Mouse (Mus musculus): ENCODE results near the gene Kat5. TPM values are rescaled to one million over a fixed set of nuclear protein-coding genes. Genes with fewer than 3 reads are reported as not detected.

Gene Kat5
- polyA plus RNA-seq, 2 experiments, result 27.4 to 115 TPM

DNA sequence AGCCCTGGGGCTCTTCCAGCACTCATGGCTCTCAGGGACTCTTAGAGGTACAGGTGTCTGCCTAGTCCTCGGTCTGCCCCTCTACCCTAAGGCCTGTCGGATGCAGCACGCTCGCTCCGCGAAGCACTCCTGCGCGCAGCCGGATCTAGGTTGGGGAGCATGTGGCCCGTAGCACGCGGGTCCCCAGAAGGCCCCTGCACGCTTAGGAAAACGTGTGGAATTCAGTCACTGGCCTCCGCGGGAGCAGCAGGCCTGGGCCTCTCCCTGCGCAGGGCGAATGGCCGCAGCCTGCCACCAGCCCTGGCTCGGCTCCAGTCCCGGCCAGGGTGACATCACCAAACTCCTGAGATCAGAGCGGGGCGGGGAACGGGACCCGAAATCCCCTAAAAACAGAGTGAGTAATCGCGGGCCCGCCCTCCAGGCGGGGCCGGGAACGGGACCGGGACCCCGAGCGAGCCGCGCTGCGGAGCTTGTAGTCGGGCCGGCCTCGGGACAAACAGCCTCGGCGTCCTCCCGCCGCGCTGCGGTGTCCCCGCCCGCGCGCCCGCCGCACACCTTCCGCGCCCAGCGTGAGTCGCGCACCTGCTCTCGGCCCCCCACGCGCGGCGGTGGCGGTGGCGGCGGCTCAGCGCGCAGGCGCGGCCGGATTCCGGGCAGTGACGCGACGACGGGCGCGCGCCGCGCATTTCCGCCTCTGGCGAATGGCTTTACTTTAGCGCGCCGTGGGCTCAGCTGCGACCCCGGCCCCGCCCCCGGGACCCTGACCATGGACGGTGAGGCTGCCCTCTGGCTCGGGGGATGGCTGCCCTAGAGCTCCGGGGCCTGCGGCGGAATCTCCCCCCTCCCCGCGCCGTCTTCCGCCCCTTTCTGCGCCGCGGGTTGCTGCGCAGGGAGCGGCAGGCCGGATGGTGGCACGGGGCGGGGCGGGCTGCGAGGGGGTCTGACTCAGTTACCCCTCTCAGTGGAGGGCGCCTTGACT, 27.3 kb upstream of the Kat5 start, which contains the start of gene Rela:
Rela (plus strand) TSS at position 415 of the 979 bp plus-strand sequence.
- Histone ChIP-seq H3K27me3 (ENCODE audit: control insufficient read depth, insufficient read depth, low read length) (no peaks in the 10 kb centered on the region), H3K4me1 (ENCODE audit: control insufficient read depth, insufficient read depth, low read length) (peaks cover 18% of the 10 kb centered on the region), H3K9me3 (ENCODE audit: control insufficient read depth, low read length) (no peaks in the 10 kb centered on the region), H3K4me3 (replicated peaks; ENCODE audit: low read length) (peak within 1 kb of the TSS; percentile 82), H3K36me3 (ENCODE audit: control insufficient read depth, insufficient read depth, low read length) (peaks cover 39% of the 10 kb centered on the region), H3K27ac (replicated peaks; ENCODE audit: low read depth, low read length) (peak within 1 kb of the TSS; percentile 86), H3K4me2 (replicated peaks; ENCODE audit: low read depth, low read length, severe bottlenecking) (peak within 1 kb of the TSS; percentile 95), H3K9ac (ENCODE audit: low read depth, low read length, severe bottlenecking) (peak within 1 kb of the TSS; percentile 88)
- DNase-seq (ENCODE audit: low spot score) (peak; percentile 73), ATAC-seq (ENCODE audit: low FRiP score, low read depth) (peak; percentile 85)
- no peak for TF ChIP-seq POLR2A (IDR thresholded peaks at IDR 0.05; ENCODE audit: borderline replicate concordance, extremely low read depth, insufficient read depth, insufficient read length)
- under 1% methylated on average over 39 of the region's 109 CpGs for WGBS

- Histone ChIP-seq H3K4me3 (replicated peaks; ENCODE audit: low read length) (peak overlapping the region; percentile 82), H3K9ac (ENCODE audit: low read depth, low read length, severe bottlenecking) (peak overlapping the region; percentile 88), H3K27me3 (ENCODE audit: control insufficient read depth, insufficient read depth, low read length) (no peaks in the 10 kb centered on the region), H3K4me2 (replicated peaks; ENCODE audit: low read depth, low read length, severe bottlenecking) (peak overlapping the region; percentile 95), H3K4me1 (ENCODE audit: control insufficient read depth, insufficient read depth, low read length) (peaks cover 18% of the 10 kb centered on the region), H3K27ac (replicated peaks; ENCODE audit: low read depth, low read length) (peak overlapping the region; percentile 86), H3K36me3 (ENCODE audit: control insufficient read depth, insufficient read depth, low read length) (peaks cover 31% of the 10 kb centered on the region), H3K9me3 (ENCODE audit: control insufficient read depth, low read length) (no peaks in the 10 kb centered on the region)
- DNase-seq (ENCODE audit: low spot score) (peak; percentile 33), ATAC-seq (ENCODE audit: low FRiP score, low read depth) (no peak)
- WGBS, result 34% methylated on average over 12 of the region's 12 CpGs
- TF ChIP-seq POLR2A (IDR thresholded peaks at IDR 0.05; ENCODE audit: borderline replicate concordance, extremely low read depth, insufficient read depth, insufficient read length), result no peak
These were observed 26.6 kb upstream of the Kat5 start for GRCm38 (mm10) chr19:5636571-5637041.

DNA sequence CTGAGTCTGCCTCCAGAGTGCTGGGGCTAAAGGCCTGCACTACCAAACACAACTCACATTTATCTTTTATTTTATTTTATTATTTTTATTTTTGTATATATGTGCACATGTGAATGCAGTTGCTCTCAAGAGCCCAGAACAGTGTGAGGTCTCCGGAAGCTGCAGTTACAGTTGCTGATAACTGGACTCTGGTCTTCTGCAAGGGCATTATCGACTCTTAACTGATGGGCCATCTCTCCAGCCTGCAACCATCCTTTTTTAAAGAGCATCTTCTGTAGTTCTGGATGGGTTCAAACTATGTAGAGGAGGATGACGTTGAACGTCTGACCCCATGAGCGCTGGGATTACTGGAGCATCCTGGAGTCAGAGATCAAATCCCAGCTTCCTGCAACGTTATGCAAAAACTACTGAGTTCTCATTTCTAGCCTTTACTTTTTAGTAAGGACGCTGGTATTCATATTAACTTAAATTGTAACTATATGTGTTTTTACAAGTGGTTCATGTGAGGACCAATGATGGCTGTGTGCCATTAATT, 26.1 kb upstream of the Kat5 start:
- no peak overlapping the region; the same call in 1 of the 2 replicates for H3K9ac ChIP-seq (ENCODE audit: low read depth, low read length, severe bottlenecking)

DNA sequence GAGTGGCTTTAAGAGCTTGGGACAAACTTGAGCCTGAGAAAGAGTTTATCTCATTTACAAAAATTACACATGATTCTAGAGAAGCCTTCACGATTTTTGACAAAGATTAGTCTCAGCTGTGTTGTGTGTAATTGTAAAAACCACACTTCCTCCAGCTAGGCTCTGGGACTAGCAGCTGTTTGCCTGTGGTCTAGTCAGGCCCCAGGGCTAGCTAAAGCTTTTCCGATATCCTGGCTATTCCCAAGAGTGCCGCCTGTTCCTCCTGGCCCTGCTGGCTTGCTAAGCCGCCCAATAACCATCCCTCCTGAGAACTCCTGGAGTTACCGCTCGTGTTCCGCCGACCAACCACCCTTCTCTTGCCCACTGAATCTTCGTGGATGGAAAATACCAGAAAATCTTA, 22.1 kb upstream of the Kat5 start:
- Histone ChIP-seq H3K4me2 (replicated peaks; ENCODE audit: low read depth, low read length, severe bottlenecking) (no peak overlapping the region), H3K9ac (ENCODE audit: low read depth, low read length, severe bottlenecking) (peak overlapping the region; percentile 7; the same call in 1 of the 2 replicates), H3K27me3 (ENCODE audit: control insufficient read depth, insufficient read depth, low read length) (no peaks in the 10 kb centered on the region), H3K27ac (replicated peaks; ENCODE audit: low read depth, low read length) (no peak overlapping the region), H3K4me1 (ENCODE audit: control insufficient read depth, insufficient read depth, low read length) (peaks cover 7% of the 10 kb centered on the region), H3K4me3 (replicated peaks; ENCODE audit: low read length) (no peak overlapping the region), H3K9me3 (ENCODE audit: control insufficient read depth, low read length) (no peaks in the 10 kb centered on the region), H3K36me3 (ENCODE audit: control insufficient read depth, insufficient read depth, low read length) (no peaks in the 10 kb centered on the region)
- DNase-seq (ENCODE audit: low spot score) (no peak), ATAC-seq (ENCODE audit: low FRiP score, low read depth) (no peak)
- no peak for TF ChIP-seq POLR2A (IDR thresholded peaks at IDR 0.05; ENCODE audit: borderline replicate concordance, extremely low read depth, insufficient read depth, insufficient read length)
- WGBS, result 63% methylated on average over 9 of the region's 9 CpGs

More for the DNA sequence above, 26.1 kb upstream of the Kat5 start:
- no peak for TF ChIP-seq POLR2A (IDR thresholded peaks at IDR 0.05; ENCODE audit: borderline replicate concordance, extremely low read depth, insufficient read depth, insufficient read length)
- Histone ChIP-seq H3K9me3 (ENCODE audit: control insufficient read depth, low read length) (no peaks in the 10 kb centered on the region), H3K4me3 (replicated peaks; ENCODE audit: low read length) (no peak overlapping the region; the same call in 1 of the 2 replicates), H3K27me3 (ENCODE audit: control insufficient read depth, insufficient read depth, low read length) (no peaks in the 10 kb centered on the region), H3K4me2 (replicated peaks; ENCODE audit: low read depth, low read length, severe bottlenecking) (peak overlapping the region; percentile 95), H3K36me3 (ENCODE audit: control insufficient read depth, insufficient read depth, low read length) (peaks cover 26% of the 10 kb centered on the region), H3K4me1 (ENCODE audit: control insufficient read depth, insufficient read depth, low read length) (peaks cover 18% of the 10 kb centered on the region), H3K27ac (replicated peaks; ENCODE audit: low read depth, low read length) (no peak overlapping the region)
- DNase-seq (ENCODE audit: low spot score) (no peak), ATAC-seq (ENCODE audit: low FRiP score, low read depth) (no peak)
- WGBS, result 73% methylated on average over 7 of the region's 7 CpGs

DNA sequence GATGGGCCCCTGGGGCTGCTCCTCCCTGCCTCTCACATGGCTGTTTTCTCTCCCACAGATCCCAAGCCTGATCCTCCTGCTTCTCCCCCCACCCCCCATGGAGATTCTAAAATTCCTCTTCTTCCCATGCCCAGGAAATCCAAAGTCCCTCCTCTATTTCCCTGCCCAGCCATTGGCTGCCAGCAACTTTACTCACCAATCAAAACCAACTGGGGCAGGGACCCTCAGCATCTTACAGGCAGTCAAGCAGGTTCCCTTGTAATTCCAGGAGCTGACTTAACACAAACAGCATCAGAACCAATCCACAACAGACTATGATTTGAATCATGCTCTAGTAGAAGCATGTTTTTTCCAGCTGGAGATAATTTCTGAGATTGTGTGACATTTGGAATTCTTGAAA, 19.9 kb upstream of the Kat5 start:
- H3K4me1 ChIP-seq (ENCODE audit: control insufficient read depth, insufficient read depth, low read length), result no peaks in the 10 kb centered on the region
- no peak overlapping the region for H3K9ac ChIP-seq (ENCODE audit: low read depth, low read length, severe bottlenecking)
- H3K27me3 ChIP-seq (ENCODE audit: control insufficient read depth, insufficient read depth, low read length), result no peaks in the 10 kb centered on the region
- no peaks in the 10 kb centered on the region for H3K36me3 ChIP-seq (ENCODE audit: control insufficient read depth, insufficient read depth, low read length)
- DNase-seq (ENCODE audit: low spot score) (no peak), ATAC-seq (ENCODE audit: low FRiP score, low read depth) (no peak)
- no peak overlapping the region for H3K27ac ChIP-seq (replicated peaks; ENCODE audit: low read depth, low read length)
- no peak for TF ChIP-seq POLR2A (IDR thresholded peaks at IDR 0.05; ENCODE audit: borderline replicate concordance, extremely low read depth, insufficient read depth, insufficient read length)
- H3K4me3 ChIP-seq (replicated peaks; ENCODE audit: low read length), result no peak overlapping the region
- H3K4me2 ChIP-seq (replicated peaks; ENCODE audit: low read depth, low read length, severe bottlenecking), result no peak overlapping the region
- H3K9me3 ChIP-seq (ENCODE audit: control insufficient read depth, low read length), result no peaks in the 10 kb centered on the region

All from limb, embryonic 14.5 days (tissue).